Mouse (Mus musculus): ENCODE data around the gene Mllt10. TPM values are rescaled to one million over a fixed set of nuclear protein-coding genes. Genes with fewer than 3 reads are reported as not detected.
"Not testable (repeated sequence)": the region's sequence is repeated elsewhere in the genome, so short reads cannot be mapped to it uniquely, and the experiment has no call there.

Gene Mllt10
- polyA plus RNA-seq, 1 experiment: 27.4 TPM

DNA sequence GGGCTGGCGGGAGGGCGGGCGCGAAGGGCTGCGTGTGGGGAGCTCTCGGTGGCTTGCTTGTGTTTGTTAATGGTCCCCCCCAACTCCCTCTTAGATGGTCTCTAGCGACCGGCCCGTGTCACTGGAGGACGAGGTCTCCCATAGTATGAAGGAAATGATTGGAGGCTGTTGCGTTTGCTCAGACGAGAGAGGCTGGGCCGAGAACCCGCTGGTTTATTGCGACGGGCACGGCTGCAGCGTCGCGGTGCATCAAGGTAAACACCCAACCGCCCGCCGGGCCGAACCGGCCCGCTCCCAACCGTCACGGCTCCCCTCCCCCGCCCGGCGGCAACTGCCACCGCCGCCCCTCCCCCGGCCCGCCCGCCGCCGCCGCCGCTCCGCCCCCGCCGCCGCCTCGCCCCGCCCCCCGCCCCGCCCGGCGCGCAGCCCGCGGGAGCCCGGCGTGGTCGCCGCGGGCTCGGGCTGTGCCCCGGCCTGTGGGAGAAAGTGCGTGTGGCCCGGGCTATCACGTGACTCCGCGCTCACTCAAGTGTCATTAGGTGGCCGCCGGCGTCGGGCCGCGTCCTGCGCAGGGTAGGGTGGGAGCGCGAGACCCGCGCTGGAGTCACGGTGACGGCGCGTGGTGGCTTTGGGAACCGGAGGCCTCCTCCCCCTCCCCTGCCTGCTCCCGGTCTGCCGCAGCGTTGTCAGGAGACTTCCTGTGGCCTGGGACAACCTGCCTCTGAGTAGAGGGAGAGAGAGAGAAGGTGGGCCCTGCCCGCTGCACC is 10.1 kb downstream of the Mllt10 start:
- peak overlapping the region; percentile 89 for H3K4me3 ChIP-seq (ENCODE audit: extremely low read depth, insufficient read depth, insufficient read length)
- H3K27me3 ChIP-seq (ENCODE audit: control insufficient read depth, insufficient read depth, low read length): no peaks in the 10 kb centered on the region
- H3K36me3 ChIP-seq (ENCODE audit: control insufficient read depth, insufficient read depth, low read length): no peaks in the 10 kb centered on the region; the same call in 1 of the 2 replicates
- H3K27ac ChIP-seq (ENCODE audit: insufficient read depth, low read length): peak overlapping the region; percentile 91
- peaks cover 5% of the 10 kb centered on the region; the same call in 1 of the 2 replicates for H3K4me1 ChIP-seq (ENCODE audit: control insufficient read depth, insufficient read depth, insufficient read length)
- TF ChIP-seq POLR2A (IDR thresholded peaks at IDR 0.05; ENCODE audit: low read depth, low read length): 0 out of 2 replicates have a peak, but pooled peaks have one; percentile 37
- no peak for TF ChIP-seq CTCF (IDR thresholded peaks at IDR 0.05; ENCODE audit: extremely low read depth, insufficient read depth, insufficient read length, insufficient replicate concordance)
- WGBS: under 1% methylated on average over 50 of the region's 85 CpGs
- peak; percentile 31 to 68 for DNase-seq (ENCODE audit: low read depth in 1 of 2, low spot score in 2 of 2)

GRCm38 (mm10) chr2:18065708-18066030 is 10.6 kb downstream of the Mllt10 start:
- Histone ChIP-seq H3K27ac (ENCODE audit: insufficient read depth, low read length) (peak overlapping the region; percentile 70), H3K36me3 (ENCODE audit: control insufficient read depth, insufficient read depth, low read length) (no peaks in the 10 kb centered on the region; the same call in 1 of the 2 replicates), H3K27me3 (ENCODE audit: control insufficient read depth, insufficient read depth, low read length) (no peaks in the 10 kb centered on the region), H3K4me3 (ENCODE audit: extremely low read depth, insufficient read depth, insufficient read length) (peak overlapping the region; percentile 76), H3K4me1 (ENCODE audit: control insufficient read depth, insufficient read depth, insufficient read length) (peaks cover 5% of the 10 kb centered on the region; the same call in 1 of the 2 replicates)
- WGBS: 12% methylated on average over 6 of the region's 6 CpGs
- DNase-seq (ENCODE audit: low read depth in 1 of 2, low spot score in 2 of 2): no peak
- no peak for TF ChIP-seq POLR2A (IDR thresholded peaks at IDR 0.05; ENCODE audit: low read depth, low read length)
- TF ChIP-seq CTCF (IDR thresholded peaks at IDR 0.05; ENCODE audit: extremely low read depth, insufficient read depth, insufficient read length, insufficient replicate concordance): no peak

- no peak overlapping the region for H3K27ac ChIP-seq (ENCODE audit: insufficient read depth, low read length)
- TF ChIP-seq CTCF (IDR thresholded peaks at IDR 0.05; ENCODE audit: extremely low read depth, insufficient read depth, insufficient read length, insufficient replicate concordance) (no peak), POLR2A (IDR thresholded peaks at IDR 0.05; ENCODE audit: low read depth, low read length) (no peak)
- no peak for DNase-seq (ENCODE audit: low read depth in 1 of 2, low spot score in 2 of 2)
Measured at GRCm38 (mm10) chr2:18066436-18066835, 11.4 kb downstream of the Mllt10 start.

DNA sequence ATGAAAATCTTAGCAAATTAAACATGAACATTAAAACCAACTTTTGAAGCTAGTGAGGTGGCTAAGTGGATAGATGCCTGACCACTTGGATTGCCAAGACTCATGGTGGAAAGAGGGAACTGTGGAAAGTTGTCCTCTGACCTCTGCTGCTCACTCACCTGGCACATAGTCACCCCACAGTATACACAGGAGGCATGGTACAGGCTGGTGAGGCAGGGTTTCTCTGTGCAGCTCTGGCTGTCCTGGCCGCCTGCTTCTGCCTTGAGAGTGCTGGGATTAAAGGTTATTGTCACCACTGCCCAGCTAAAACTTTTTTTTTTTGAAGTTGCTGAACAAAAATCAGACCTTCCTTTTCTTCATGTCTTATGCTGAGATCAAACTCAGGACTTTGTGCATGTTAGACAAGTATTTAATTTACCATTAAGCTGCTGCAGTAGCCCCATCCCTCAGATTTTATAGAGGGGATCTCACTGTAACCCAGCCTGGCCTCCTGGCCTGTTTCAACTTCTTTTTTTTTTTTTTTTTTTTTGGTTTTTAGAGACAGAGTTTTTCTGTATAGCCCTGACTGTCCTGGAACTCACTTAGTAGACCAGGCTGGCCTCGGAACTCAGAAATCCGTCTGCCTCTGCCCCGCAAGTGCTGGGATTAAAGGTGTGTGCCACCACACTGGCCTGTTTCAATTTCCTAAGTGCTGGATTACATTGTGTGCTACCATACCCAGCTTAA is 13.2 kb downstream of the Mllt10 start:
- H3K4me3 ChIP-seq (ENCODE audit: extremely low read depth, insufficient read depth, insufficient read length): no peak overlapping the region
- H3K27ac ChIP-seq (ENCODE audit: insufficient read depth, low read length): no peak overlapping the region
- H3K4me1 ChIP-seq (ENCODE audit: control insufficient read depth, insufficient read depth, insufficient read length): peaks cover 5% of the 10 kb centered on the region; the same call in 1 of the 2 replicates
- peaks cover 3% of the 10 kb centered on the region for H3K36me3 ChIP-seq (ENCODE audit: control insufficient read depth, insufficient read depth, low read length)
- no peak for DNase-seq (ENCODE audit: low read depth in 1 of 2, low spot score in 2 of 2)
- 93% methylated on average over 4 of the region's 4 CpGs for WGBS
- TF ChIP-seq POLR2A (IDR thresholded peaks at IDR 0.05; ENCODE audit: low read depth, low read length) (no peak), CTCF (IDR thresholded peaks at IDR 0.05; ENCODE audit: extremely low read depth, insufficient read depth, insufficient read length, insufficient replicate concordance) (no peak)
- H3K27me3 ChIP-seq (ENCODE audit: control insufficient read depth, insufficient read depth, low read length): no peaks in the 10 kb centered on the region

More at GRCm38 (mm10) chr2:18066436-18066835, 11.4 kb downstream of the Mllt10 start:
- Histone ChIP-seq H3K4me3 (ENCODE audit: extremely low read depth, insufficient read depth, insufficient read length) (no peak overlapping the region), H3K27me3 (ENCODE audit: control insufficient read depth, insufficient read depth, low read length) (no peaks in the 10 kb centered on the region), H3K36me3 (ENCODE audit: control insufficient read depth, insufficient read depth, low read length) (no peaks in the 10 kb centered on the region; the same call in 1 of the 2 replicates), H3K4me1 (ENCODE audit: control insufficient read depth, insufficient read depth, insufficient read length) (peaks cover 5% of the 10 kb centered on the region; the same call in 1 of the 2 replicates)

GRCm38 (mm10) chr2:18071947-18072346 is 16.9 kb downstream of the Mllt10 start:
- H3K36me3 ChIP-seq (ENCODE audit: control insufficient read depth, insufficient read depth, low read length): peaks cover 7% of the 10 kb centered on the region

DNA sequence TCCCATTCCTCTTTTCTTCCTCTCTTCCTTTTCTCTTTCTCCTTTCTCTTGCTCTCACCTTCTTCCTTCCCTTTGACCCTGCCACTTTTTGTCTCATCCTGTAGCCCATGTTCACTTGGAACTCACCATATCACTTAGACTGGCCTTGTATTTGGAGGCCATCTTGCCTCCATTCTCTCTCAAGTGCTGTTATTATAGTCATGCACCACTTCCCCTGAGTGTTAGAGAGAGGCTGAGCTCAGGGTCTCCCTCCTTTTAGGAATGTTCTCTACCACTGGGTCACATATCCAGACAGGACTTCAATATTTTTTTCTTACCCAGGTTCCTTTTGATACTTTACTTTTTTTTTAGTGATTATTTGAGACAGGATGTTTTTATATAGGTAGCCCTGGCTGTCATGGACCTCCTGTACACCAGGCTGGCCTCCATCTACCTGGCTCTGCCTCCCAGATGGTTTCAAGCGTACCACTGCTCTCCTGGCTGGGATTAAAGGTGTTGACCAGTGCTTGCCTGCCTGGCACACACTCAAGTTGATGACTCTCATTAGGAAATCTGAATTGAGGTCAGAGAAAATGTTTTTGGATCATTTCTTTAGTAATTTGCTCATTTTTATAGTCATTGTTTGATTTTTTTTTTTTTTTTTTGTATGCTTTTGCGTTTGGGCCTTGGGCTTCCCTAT is 25.3 kb downstream of the Mllt10 start:
- TF ChIP-seq CTCF (IDR thresholded peaks at IDR 0.05; ENCODE audit: extremely low read depth, insufficient read depth, insufficient read length, insufficient replicate concordance) (no peak), POLR2A (IDR thresholded peaks at IDR 0.05; ENCODE audit: low read depth, low read length) (no peak)
- H3K27ac ChIP-seq (ENCODE audit: insufficient read depth, low read length): no peak overlapping the region
- no peak overlapping the region for H3K4me3 ChIP-seq (ENCODE audit: extremely low read depth, insufficient read depth, insufficient read length)
- no peaks in the 10 kb centered on the region for H3K27me3 ChIP-seq (ENCODE audit: control insufficient read depth, insufficient read depth, low read length)
- WGBS: 92% methylated on average over 2 of the region's 2 CpGs
- DNase-seq (ENCODE audit: low read depth in 1 of 2, low spot score in 2 of 2): no peak
- no peaks in the 10 kb centered on the region for H3K4me1 ChIP-seq (ENCODE audit: control insufficient read depth, insufficient read depth, insufficient read length)
- peaks cover 12% of the 10 kb centered on the region for H3K36me3 ChIP-seq (ENCODE audit: control insufficient read depth, insufficient read depth, low read length)

More at GRCm38 (mm10) chr2:18071947-18072346, 16.9 kb downstream of the Mllt10 start:
- Histone ChIP-seq H3K4me3 (ENCODE audit: extremely low read depth, insufficient read depth, insufficient read length) (no peak overlapping the region), H3K27me3 (ENCODE audit: control insufficient read depth, insufficient read depth, low read length) (no peaks in the 10 kb centered on the region), H3K4me1 (ENCODE audit: control insufficient read depth, insufficient read depth, insufficient read length) (no peaks in the 10 kb centered on the region), H3K27ac (ENCODE audit: insufficient read depth, low read length) (no peak overlapping the region)
- TF ChIP-seq POLR2A (IDR thresholded peaks at IDR 0.05; ENCODE audit: low read depth, low read length) (no peak), CTCF (IDR thresholded peaks at IDR 0.05; ENCODE audit: extremely low read depth, insufficient read depth, insufficient read length, insufficient replicate concordance) (no peak)
- WGBS: 89% methylated on average over 2 of the region's 2 CpGs
- DNase-seq (ENCODE audit: low read depth in 1 of 2, low spot score in 2 of 2): no peak

GRCm38 (mm10) chr2:18087695-18088094 is 32.7 kb downstream of the Mllt10 start:
- 93% methylated on average over 3 of the region's 3 CpGs for WGBS
- not testable (repeated sequence) for DNase-seq (ENCODE audit: low read depth in 1 of 2, low spot score in 2 of 2); H3K4me3 ChIP-seq (ENCODE audit: extremely low read depth, insufficient read depth, insufficient read length); H3K27ac ChIP-seq (ENCODE audit: insufficient read depth, low read length); H3K4me1 ChIP-seq (ENCODE audit: control insufficient read depth, insufficient read depth, insufficient read length); H3K27me3 ChIP-seq (ENCODE audit: control insufficient read depth, insufficient read depth, low read length)
- H3K36me3 ChIP-seq (ENCODE audit: control insufficient read depth, insufficient read depth, low read length): peaks cover 25% of the 10 kb centered on the region
